Mouse (Mus musculus) left cerebral cortex, adult 2 months (tissue): Measurements from ENCODE around the gene Ust. TPM values are rescaled to one million over a fixed set of nuclear protein-coding genes. Genes with fewer than 3 reads are reported as not detected.

Source experiments
- DNase-seq, 2 experiments: peaks; one replicate each; pipeline ENCODE4 v3.0.0; 2021 to 2022; ENCODE audit warnings: low spot score in 2 of 2, mixed read lengths in 1 of 2; ENCODE audit errors: extremely low spot score in 1 of 2
- H3K27ac ChIP-seq: fragments of 200-600 bp; 2 replicates; pipeline ENCODE4 v1.8.1; 2022
- H3K4me3 ChIP-seq: fragments of 200-600 bp; 2 replicates; pipeline ENCODE4 v1.8.1; 2022
- CTCF ChIP-seq: fragments of 200-600 bp; IDR thresholded peaks from 2 replicates; pipeline ENCODE4 v1.8.1; 2022; ENCODE audit warnings: antibody characterized with exemption, mild to moderate bottlenecking, moderate library complexity
- intact Hi-C: fragments of 180-260 bp; cut with DNase I; formaldehyde crosslinking; loops from one replicate; pipeline ENCODE4 v1.15.1; 2025
- total RNA-seq, 2 experiments: library from RNA; stranded (reverse); gene quantifications; 2 replicates each; pipeline ENCODE4 v1.2.3; 2021

Ust gene
- total RNA-seq, 2 experiments from 2014 or later: 16.9 to 22.6 TPM

- no peak for DNase-seq
- intact Hi-C loops: no loop called here
- Histone ChIP-seq H3K4me3 (no peak overlapping the region), H3K27ac (no peak overlapping the region; the same call in 1 of the 2 replicates)
- TF ChIP-seq CTCF: no peak
Measured at GRCm38 (mm10) chr10:8498951-8499891, 19.4 kb downstream of the Ust start.

- DNase-seq: no peak
- intact Hi-C loops: no loop called here
- H3K4me3 ChIP-seq: no peak overlapping the region
- H3K27ac ChIP-seq: no peak overlapping the region
- no peak for TF ChIP-seq CTCF
Measured at GRCm38 (mm10) chr10:8495543-8496141, 23.0 kb downstream of the Ust start.

GRCm38 (mm10) chr10:8491909-8492591, 26.6 kb downstream of the Ust start:
- H3K4me3 ChIP-seq: no peak overlapping the region
- TF ChIP-seq CTCF: no peak
- intact Hi-C loops: no loop called here
- no peak for DNase-seq
- H3K27ac ChIP-seq: no peak overlapping the region

GRCm38 (mm10) chr10:8487388-8487787, 31.2 kb downstream of the Ust start:
- no peak for DNase-seq
- H3K27ac ChIP-seq: no peak overlapping the region
- TF ChIP-seq CTCF: no peak
- intact Hi-C loops: no loop called here
- H3K4me3 ChIP-seq: no peak overlapping the region

- DNase-seq: no peak
- no peak overlapping the region for H3K27ac ChIP-seq
- no peak; the same call in 1 of the 2 replicates for TF ChIP-seq CTCF
- no peak overlapping the region for H3K4me3 ChIP-seq
- intact Hi-C loops: no loop called here
Measured at GRCm38 (mm10) chr10:8484487-8484886, 34.1 kb downstream of the Ust start.

- no peak for TF ChIP-seq CTCF
- intact Hi-C loops: no loop called here
- Histone ChIP-seq H3K4me3 (no peak overlapping the region), H3K27ac (no peak overlapping the region)
- no peak for DNase-seq
Measured at GRCm38 (mm10) chr10:8482779-8483178, 35.8 kb downstream of the Ust start.

GRCm38 (mm10) chr10:8479779-8480178, 38.8 kb downstream of the Ust start:
- TF ChIP-seq CTCF: no peak
- DNase-seq: no peak
- intact Hi-C loops: no loop called here
- H3K27ac ChIP-seq: no peak overlapping the region
- no peak overlapping the region for H3K4me3 ChIP-seq

- Histone ChIP-seq H3K4me3 (no peak overlapping the region), H3K27ac (no peak overlapping the region)
- TF ChIP-seq CTCF: no peak
- intact Hi-C loops: no loop called here
- no peak for DNase-seq
Measured at GRCm38 (mm10) chr10:8477936-8478335, 40.7 kb downstream of the Ust start.

- Histone ChIP-seq H3K4me3 (no peak overlapping the region), H3K27ac (no peak overlapping the region)
- TF ChIP-seq CTCF: no peak
- intact Hi-C loops: no loop called here
- DNase-seq: no peak
Measured at GRCm38 (mm10) chr10:8471995-8472394, 46.6 kb downstream of the Ust start.

GRCm38 (mm10) chr10:8471012-8471411, 47.6 kb downstream of the Ust start:
- no peak for TF ChIP-seq CTCF
- DNase-seq: no peak

GRCm38 (mm10) chr10:8469516-8469915, 49.1 kb downstream of the Ust start:
- no peak for TF ChIP-seq CTCF
- intact Hi-C loops: no loop called here
- no peak overlapping the region for H3K27ac ChIP-seq
- DNase-seq: no peak
- H3K4me3 ChIP-seq: no peak overlapping the region

More at GRCm38 (mm10) chr10:8471012-8471411, 47.6 kb downstream of the Ust start:
- intact Hi-C loops: no loop called here
- Histone ChIP-seq H3K27ac (no peak overlapping the region), H3K4me3 (no peak overlapping the region)
